Mouse (Mus musculus) liver, postnatal 0 days (tissue): ENCODE results near the gene Popdc3. TPM values are rescaled to one million over a fixed set of nuclear protein-coding genes. Genes with fewer than 3 reads are reported as not detected.
"Not testable (repeated sequence)": the region's sequence is repeated elsewhere in the genome, so short reads cannot be mapped to it uniquely, and the experiment has no call there.

Experiments
- ATAC-seq: fragments of 200-750 bp; cut with Nextera tagmentation; 2 replicates; pipeline ENCODE4 v1.8.0; 2017; ENCODE audit warnings: mild to moderate bottlenecking, moderate library complexity
- DNase-seq: peaks from one replicate; pipeline ENCODE4 v3.0.0-alpha.2; 2016
- H3K27ac ChIP-seq: fragments of 300-500 bp; sonication (generic); 2 replicates; pipeline ENCODE4 v1.5.1; 2014; ENCODE audit warnings: antibody characterized with exemption, moderate library complexity, mild to moderate bottlenecking, low read depth
- H3K27me3 ChIP-seq: fragments of 300-500 bp; sonication (generic); 2 replicates; pipeline ENCODE4 v1.6.1; 2014; ENCODE audit warnings: low read length, control low read depth, mixed read lengths; ENCODE audit not compliant: insufficient read depth
- H3K36me3 ChIP-seq: fragments of 300-500 bp; sonication (generic); replicated peaks from 2 replicates; pipeline ENCODE4 v1.6.1; 2014; ENCODE audit warnings: mild to moderate bottlenecking, control low read depth, low read length, moderate library complexity, mixed read lengths; ENCODE audit not compliant: insufficient read depth
- H3K4me1 ChIP-seq: fragments of 300-500 bp; sonication (generic); 2 replicates; pipeline ENCODE4 v1.6.1; 2014; ENCODE audit warnings: antibody characterized with exemption, mild to moderate bottlenecking, control low read depth; ENCODE audit not compliant: insufficient read depth
- H3K4me2 ChIP-seq: fragments of 300-500 bp; sonication (generic); 2 replicates; pipeline ENCODE4 v1.6.1; 2014; ENCODE audit warnings: low read depth, mild to moderate bottlenecking, low read length, moderate library complexity, mixed read lengths
- H3K4me3 ChIP-seq: fragments of 300-500 bp; sonication (generic); 2 replicates; pipeline ENCODE4 v1.5.1; 2014; ENCODE audit warnings: low read depth, low read length
- H3K9ac ChIP-seq: fragments of 300-500 bp; sonication (generic); replicated peaks from 2 replicates; pipeline ENCODE4 v1.6.1; 2014; ENCODE audit warnings: mild to moderate bottlenecking, moderate library complexity
- H3K9me3 ChIP-seq: fragments of 300-500 bp; sonication (generic); 2 replicates; pipeline ENCODE4 v1.6.1; 2016; ENCODE audit warnings: mild to moderate bottlenecking, control low read depth, low read length, mixed read lengths
- CTCF ChIP-seq: sonication (generic); IDR thresholded peaks from 2 replicates; pipeline ENCODE4 v1.5.1; 2016; ENCODE audit warnings: antibody characterized with exemption, low read depth
- EP300 ChIP-seq: IDR thresholded peaks from 2 replicates; pipeline ENCODE4 v1.6.1; 2016; ENCODE audit warnings: antibody characterized with exemption, low read depth, mild to moderate bottlenecking
- WGBS: fragments of 180-500 bp; shearing (Covaris S2); extraction: QIAGEN DNeasy Blood & Tissue Kit; methylation state at CpG from one replicate; pipeline ENCODE4 v1.1.7; 2014; ENCODE audit not compliant: insufficient replicate concordance; 5-methylcytosine and 5-hydroxymethylcytosine counted together
- polyA plus RNA-seq: library from polyadenylated mRNA; unstranded; fragments of >200 nt; fragmentation: Nextera tagmentation; extraction: Ambion mirVana; gene quantifications from 2 replicates; pipeline ENCODE4 v1.2.1, GENCODE M21; 2015

Gene Popdc3
- polyA plus RNA-seq, 1 experiment from 2014 or later: not detected

GRCm38 (mm10) chr10:45335434-45336422 is 157.8 kb downstream of the Popdc3 start, which contains the start of gene Bves:
Gene Bves (plus strand): TSS chr10:45335772.
- peak; percentile 18 for DNase-seq
- TF ChIP-seq CTCF: no peak
- TF ChIP-seq EP300: no peak
- H3K9ac ChIP-seq: peak within 1 kb of the TSS; percentile 30; the same call in 1 of the 2 replicates
- peak within 1 kb of the TSS; percentile 51 for H3K4me3 ChIP-seq
- H3K4me1 ChIP-seq: no peaks in the 10 kb centered on the region
- 3% methylated on average over 96 of the region's 116 CpGs for WGBS
- H3K4me2 ChIP-seq: peak within 1 kb of the TSS; percentile 91
- no peaks in the 10 kb centered on the region for H3K36me3 ChIP-seq
- H3K27ac ChIP-seq: no peak within 1 kb of the TSS
- H3K9me3 ChIP-seq: no peaks in the 10 kb centered on the region
- ATAC-seq: no peak
- H3K27me3 ChIP-seq: peaks cover 23% of the 10 kb centered on the region

- Histone ChIP-seq H3K27ac (no peak overlapping the region), H3K4me2 (no peak overlapping the region), H3K9ac (no peak overlapping the region), H3K4me1 (no peaks in the 10 kb centered on the region), H3K27me3 (peaks cover 23% of the 10 kb centered on the region), H3K9me3 (no peaks in the 10 kb centered on the region), H3K4me3 (no peak overlapping the region), H3K36me3 (no peaks in the 10 kb centered on the region)
- DNase-seq (no peak), ATAC-seq (no peak)
- 75% methylated on average over 7 of the region's 7 CpGs for whole genome bisulfite sequencing
- TF ChIP-seq CTCF: no peak
- no peak for TF ChIP-seq EP300
Measured at GRCm38 (mm10) chr10:45339106-45339505, 161.2 kb downstream of the Popdc3 start.

- WGBS: 77% methylated on average over 4 of the region's 4 CpGs
- H3K4me1 ChIP-seq: no peaks in the 10 kb centered on the region
- TF ChIP-seq EP300 (no peak), CTCF (peak; percentile 36; the same call in 1 of the 2 replicates)
Measured at GRCm38 (mm10) chr10:45344381-45344780, 166.5 kb downstream of the Popdc3 start.

GRCm38 (mm10) chr10:45345217-45345616 is 167.3 kb downstream of the Popdc3 start:
- Histone ChIP-seq H3K27ac (no peak overlapping the region), H3K4me2 (no peak overlapping the region), H3K4me1 (no peaks in the 10 kb centered on the region), H3K27me3 (no peaks in the 10 kb centered on the region), H3K9ac (no peak overlapping the region), H3K4me3 (no peak overlapping the region), H3K36me3 (no peaks in the 10 kb centered on the region), H3K9me3 (no peaks in the 10 kb centered on the region)
- ATAC-seq (peak; percentile 92), DNase-seq (peak; percentile 27)
- TF ChIP-seq EP300 (no peak), CTCF (no peak)
- 72% methylated on average over 9 of the region's 9 CpGs for whole genome bisulfite sequencing

More at GRCm38 (mm10) chr10:45344381-45344780, 166.5 kb downstream of the Popdc3 start:
- Histone ChIP-seq H3K27ac (no peak overlapping the region), H3K4me2 (no peak overlapping the region), H3K9ac (no peak overlapping the region), H3K36me3 (no peaks in the 10 kb centered on the region), H3K4me3 (no peak overlapping the region), H3K27me3 (no peaks in the 10 kb centered on the region), H3K9me3 (no peaks in the 10 kb centered on the region)
- ATAC-seq: no peak
- no peak for DNase-seq

GRCm38 (mm10) chr10:45348143-45348542 is 170.2 kb downstream of the Popdc3 start:
- TF ChIP-seq CTCF: 0 out of 2 replicates have a peak, but pooled peaks have one; percentile 14
- not testable (repeated sequence) for H3K4me3 ChIP-seq, H3K9ac ChIP-seq, H3K9me3 ChIP-seq, H3K27ac ChIP-seq, DNase-seq, H3K4me1 ChIP-seq, H3K27me3 ChIP-seq, ATAC-seq, H3K36me3 ChIP-seq, H3K4me2 ChIP-seq
- 82% methylated on average over 3 of the region's 3 CpGs for WGBS

- H3K9me3 ChIP-seq: no peaks in the 10 kb centered on the region
Measured at GRCm38 (mm10) chr10:45356091-45356490, 178.2 kb downstream of the Popdc3 start.

More at GRCm38 (mm10) chr10:45356091-45356490, 178.2 kb downstream of the Popdc3 start:
- WGBS: 92% methylated on average over 6 of the region's 6 CpGs
- no peak overlapping the region for H3K27ac ChIP-seq
- DNase-seq (no peak), ATAC-seq (no peak)
- no peak overlapping the region for H3K4me2 ChIP-seq
- H3K36me3 ChIP-seq: no peaks in the 10 kb centered on the region
- no peaks in the 10 kb centered on the region for H3K27me3 ChIP-seq
- no peak for TF ChIP-seq CTCF
- no peak for TF ChIP-seq EP300
- H3K9ac ChIP-seq: no peak overlapping the region
- no peaks in the 10 kb centered on the region for H3K4me1 ChIP-seq
- H3K4me3 ChIP-seq: no peak overlapping the region
